Mouse (Mus musculus): Measurements from ENCODE around the gene Mlec. TPM values are rescaled to one million over a fixed set of nuclear protein-coding genes. Genes with fewer than 3 reads are reported as not detected.

Mlec gene
- polyA plus RNA-seq, 1 experiment from 2014 or later: 36.6 TPM

GRCm38 (mm10) chr5:115193226-115193625, 35.2 kb upstream of the Mlec start:
- peaks cover 41% of the 10 kb centered on the region for H3K27me3 ChIP-seq (ENCODE audit: control insufficient read depth, insufficient read depth, low read length)
- no peaks in the 10 kb centered on the region for H3K9me3 ChIP-seq (replicated peaks; ENCODE audit: control insufficient read depth, low read length)
- no peaks in the 10 kb centered on the region for H3K36me3 ChIP-seq (replicated peaks; ENCODE audit: control insufficient read depth, insufficient read depth, low read depth, low read length)
- WGBS: under 1% methylated on average over 24 of the region's 34 CpGs
- peak; percentile 54 for DNase-seq (ENCODE audit: low spot score)
- H3K4me1 ChIP-seq (ENCODE audit: control insufficient read depth, insufficient read depth, low read length): peaks cover 10% of the 10 kb centered on the region
- no peak overlapping the region for H3K27ac ChIP-seq (replicated peaks; ENCODE audit: low read depth, low read length)
- H3K4me3 ChIP-seq (ENCODE audit: low read depth, low read length): peak overlapping the region; percentile 55
- ATAC-seq (replicated peaks; ENCODE audit: insufficient number of reproducible peaks, low FRiP score, low TSS enrichment, low read depth): no peak
- H3K4me2 ChIP-seq (ENCODE audit: low read depth, low read length): peak overlapping the region; percentile 100
- H3K9ac ChIP-seq (replicated peaks; ENCODE audit: low read length): peak overlapping the region; percentile 47

DNA sequence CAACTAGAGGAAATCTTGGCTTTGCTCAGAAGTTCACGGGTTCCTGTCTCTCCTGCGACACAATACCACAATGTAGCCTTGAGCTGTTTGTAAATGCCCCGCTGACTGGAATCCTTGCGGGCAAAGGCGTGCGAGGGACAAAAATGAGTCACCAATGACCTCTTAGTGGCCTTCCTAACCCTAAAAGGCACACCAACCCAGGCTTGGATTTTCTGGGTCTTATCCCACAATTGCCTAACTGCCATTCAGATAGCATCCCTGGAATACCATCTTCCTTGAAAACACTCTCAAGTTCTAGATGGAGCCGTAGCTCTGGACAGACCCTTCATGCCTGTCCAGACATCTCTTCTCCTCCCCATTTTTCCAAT, 34.8 kb upstream of the Mlec start:
- H3K36me3 ChIP-seq (replicated peaks; ENCODE audit: control insufficient read depth, insufficient read depth, low read depth, low read length): no peaks in the 10 kb centered on the region
- DNase-seq (ENCODE audit: low spot score) (no peak), ATAC-seq (replicated peaks; ENCODE audit: insufficient number of reproducible peaks, low FRiP score, low TSS enrichment, low read depth) (no peak)
- H3K9ac ChIP-seq (replicated peaks; ENCODE audit: low read length): no peak overlapping the region
- 12% methylated on average over 7 of the region's 7 CpGs for WGBS
- peak overlapping the region; percentile 55 for H3K4me3 ChIP-seq (ENCODE audit: low read depth, low read length)
- no peaks in the 10 kb centered on the region for H3K9me3 ChIP-seq (replicated peaks; ENCODE audit: control insufficient read depth, low read length)
- H3K4me2 ChIP-seq (ENCODE audit: low read depth, low read length): peak overlapping the region; percentile 100
- peaks cover 41% of the 10 kb centered on the region for H3K27me3 ChIP-seq (ENCODE audit: control insufficient read depth, insufficient read depth, low read length)
- H3K4me1 ChIP-seq (ENCODE audit: control insufficient read depth, insufficient read depth, low read length): peaks cover 10% of the 10 kb centered on the region
- no peak overlapping the region for H3K27ac ChIP-seq (replicated peaks; ENCODE audit: low read depth, low read length)

DNA sequence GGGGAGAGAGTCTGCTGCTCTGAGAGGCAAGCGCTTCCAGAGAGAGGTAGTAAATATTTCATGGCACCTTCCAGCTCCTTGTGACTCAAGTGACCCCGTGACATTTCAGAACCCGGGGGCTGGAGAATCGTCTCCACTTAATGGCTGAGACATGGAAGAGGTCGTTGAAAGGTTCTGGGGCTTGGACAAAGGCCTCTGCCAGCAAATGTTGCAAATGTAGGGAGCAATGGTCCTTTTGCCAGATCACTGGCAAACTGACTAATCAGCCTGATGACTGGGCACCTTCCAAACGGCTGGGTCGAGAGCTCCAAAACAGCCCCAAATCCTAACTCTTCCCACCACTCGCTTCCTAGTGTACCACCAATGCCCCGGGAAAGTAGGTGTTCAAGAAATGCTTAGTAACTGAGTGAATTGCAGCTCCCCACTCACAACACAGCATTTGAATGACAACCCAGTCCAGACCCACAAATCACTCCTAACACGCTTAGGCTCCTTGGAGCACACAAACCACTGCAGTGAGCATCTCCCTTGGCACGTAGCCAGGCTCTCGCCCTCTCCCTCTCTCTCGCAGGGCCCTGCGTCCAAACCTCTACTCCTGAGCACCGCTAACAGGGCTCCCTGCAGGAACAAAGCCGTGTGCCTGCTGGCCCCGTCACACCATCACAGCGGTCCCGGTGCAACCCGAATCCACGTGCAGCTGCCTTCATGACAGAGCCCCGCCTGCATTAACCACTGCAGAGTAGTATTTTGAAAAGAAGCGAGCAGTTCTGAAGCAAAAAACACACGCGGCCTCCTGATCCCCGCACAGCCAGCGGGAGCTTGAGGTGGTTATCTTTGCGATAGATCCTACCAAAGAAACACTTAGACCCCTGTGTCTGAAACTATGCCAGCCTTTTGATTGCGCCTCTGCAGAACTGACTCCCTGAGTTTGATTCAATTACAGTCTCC, 34.2 kb upstream of the Mlec start:
- 9% methylated on average over 29 of the region's 29 CpGs for WGBS
- Histone ChIP-seq H3K9ac (replicated peaks; ENCODE audit: low read length) (peak overlapping the region; percentile 18), H3K4me1 (ENCODE audit: control insufficient read depth, insufficient read depth, low read length) (peaks cover 10% of the 10 kb centered on the region), H3K4me2 (ENCODE audit: low read depth, low read length) (peak overlapping the region; percentile 19), H3K9me3 (replicated peaks; ENCODE audit: control insufficient read depth, low read length) (no peaks in the 10 kb centered on the region), H3K36me3 (replicated peaks; ENCODE audit: control insufficient read depth, insufficient read depth, low read depth, low read length) (no peaks in the 10 kb centered on the region), H3K4me3 (ENCODE audit: low read depth, low read length) (no peak overlapping the region), H3K27ac (replicated peaks; ENCODE audit: low read depth, low read length) (no peak overlapping the region), H3K27me3 (ENCODE audit: control insufficient read depth, insufficient read depth, low read length) (peaks cover 41% of the 10 kb centered on the region)
- ATAC-seq (replicated peaks; ENCODE audit: insufficient number of reproducible peaks, low FRiP score, low TSS enrichment, low read depth) (no peak; the same call in 1 of the 2 replicates), DNase-seq (ENCODE audit: low spot score) (peak; percentile 38)

GRCm38 (mm10) chr5:115190081-115190480, 32.1 kb upstream of the Mlec start:
- peaks cover 10% of the 10 kb centered on the region for H3K4me1 ChIP-seq (ENCODE audit: control insufficient read depth, insufficient read depth, low read length)
- H3K27ac ChIP-seq (replicated peaks; ENCODE audit: low read depth, low read length): no peak overlapping the region
- no peaks in the 10 kb centered on the region for H3K9me3 ChIP-seq (replicated peaks; ENCODE audit: control insufficient read depth, low read length)
- no peak overlapping the region for H3K4me2 ChIP-seq (ENCODE audit: low read depth, low read length)
- no peaks in the 10 kb centered on the region for H3K36me3 ChIP-seq (replicated peaks; ENCODE audit: control insufficient read depth, insufficient read depth, low read depth, low read length)
- no peak overlapping the region for H3K9ac ChIP-seq (replicated peaks; ENCODE audit: low read length)
- WGBS: 65% methylated on average over 12 of the region's 12 CpGs
- peaks cover 41% of the 10 kb centered on the region for H3K27me3 ChIP-seq (ENCODE audit: control insufficient read depth, insufficient read depth, low read length)
- no peak overlapping the region for H3K4me3 ChIP-seq (ENCODE audit: low read depth, low read length)
- DNase-seq (ENCODE audit: low spot score) (no peak), ATAC-seq (replicated peaks; ENCODE audit: insufficient number of reproducible peaks, low FRiP score, low TSS enrichment, low read depth) (no peak)

DNA sequence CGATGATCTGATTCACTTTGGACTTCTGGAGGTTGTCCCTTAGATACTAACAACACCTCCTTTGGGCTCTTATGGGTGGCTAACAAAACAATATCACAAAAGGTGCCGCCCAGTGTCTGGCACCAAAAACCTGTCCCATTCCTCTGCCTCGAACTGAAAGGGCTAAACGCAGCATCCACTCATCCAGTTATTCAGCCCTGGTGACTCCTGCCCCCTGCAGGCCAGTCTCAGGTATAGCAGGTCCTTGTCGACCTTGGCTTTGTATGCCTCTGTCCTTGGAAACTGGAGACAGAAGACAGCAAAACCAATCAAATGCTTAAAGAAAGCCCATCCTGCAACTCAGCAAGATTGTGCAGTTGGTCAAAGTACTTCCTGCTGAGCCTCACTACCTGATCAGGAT, 30.8 kb upstream of the Mlec start:
- Histone ChIP-seq H3K27me3 (ENCODE audit: control insufficient read depth, insufficient read depth, low read length) (peaks cover 36% of the 10 kb centered on the region), H3K4me1 (ENCODE audit: control insufficient read depth, insufficient read depth, low read length) (peaks cover 10% of the 10 kb centered on the region), H3K36me3 (replicated peaks; ENCODE audit: control insufficient read depth, insufficient read depth, low read depth, low read length) (no peaks in the 10 kb centered on the region), H3K27ac (replicated peaks; ENCODE audit: low read depth, low read length) (no peak overlapping the region), H3K4me3 (ENCODE audit: low read depth, low read length) (no peak overlapping the region), H3K9ac (replicated peaks; ENCODE audit: low read length) (no peak overlapping the region), H3K4me2 (ENCODE audit: low read depth, low read length) (no peak overlapping the region), H3K9me3 (replicated peaks; ENCODE audit: control insufficient read depth, low read length) (no peaks in the 10 kb centered on the region)
- no peak for ATAC-seq (replicated peaks; ENCODE audit: insufficient number of reproducible peaks, low FRiP score, low TSS enrichment, low read depth)
- DNase-seq (ENCODE audit: low spot score): peak; percentile 56
- WGBS: 55% methylated on average over 5 of the region's 5 CpGs

DNA sequence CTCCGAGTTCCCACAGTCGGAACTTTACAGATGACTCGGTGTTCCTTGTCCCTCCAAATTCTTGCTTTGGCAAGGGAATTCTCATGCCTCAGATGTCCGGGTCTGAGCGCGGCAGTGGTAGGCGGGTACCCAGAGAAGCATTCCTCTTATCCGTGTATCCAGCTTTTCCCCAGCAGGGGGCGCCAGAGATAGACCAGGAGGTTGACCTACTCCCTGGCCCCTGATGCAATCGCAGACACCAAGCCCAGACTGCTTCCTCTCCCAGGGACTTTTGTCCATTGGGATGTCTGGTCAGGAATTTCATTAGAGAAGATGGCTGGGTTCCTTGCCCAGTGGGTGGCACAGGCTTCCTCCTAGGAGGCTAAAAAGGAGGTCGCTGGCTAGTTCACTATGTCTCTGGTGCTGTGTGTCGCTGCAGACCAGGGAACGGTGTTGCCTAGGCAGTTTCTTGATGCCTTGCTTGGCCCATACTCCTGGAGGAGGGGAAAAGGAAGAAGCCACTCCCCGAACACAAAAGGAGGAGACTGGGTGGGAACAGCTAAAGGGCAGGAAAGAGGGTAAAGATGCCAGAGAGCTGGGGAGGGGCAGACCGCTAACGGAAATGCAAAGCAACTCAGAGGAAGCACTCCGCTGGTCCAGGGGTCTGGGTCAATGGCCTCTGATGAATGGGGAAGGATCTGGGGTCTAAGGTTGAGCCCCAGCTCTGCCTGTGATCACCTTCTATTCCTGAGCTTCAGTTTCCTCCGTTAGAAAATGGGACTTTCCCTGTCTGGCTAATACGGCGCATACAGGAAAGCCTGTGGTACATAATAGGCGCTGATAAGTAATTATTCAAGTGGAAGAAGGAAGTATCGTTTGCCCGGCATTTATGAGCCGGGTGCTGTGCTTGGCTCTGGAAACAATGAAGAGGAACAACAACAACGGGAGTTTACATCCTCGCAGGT, 29.5 kb upstream of the Mlec start:
- no peaks in the 10 kb centered on the region for H3K36me3 ChIP-seq (replicated peaks; ENCODE audit: control insufficient read depth, insufficient read depth, low read depth, low read length)
- no peak overlapping the region for H3K4me3 ChIP-seq (ENCODE audit: low read depth, low read length)
- H3K4me2 ChIP-seq (ENCODE audit: low read depth, low read length): no peak overlapping the region; the same call in 1 of the 2 replicates
- DNase-seq (ENCODE audit: low spot score) (peak; percentile 95), ATAC-seq (replicated peaks; ENCODE audit: insufficient number of reproducible peaks, low FRiP score, low TSS enrichment, low read depth) (peak; percentile 77)
- no peaks in the 10 kb centered on the region for H3K9me3 ChIP-seq (replicated peaks; ENCODE audit: control insufficient read depth, low read length)
- H3K27me3 ChIP-seq (ENCODE audit: control insufficient read depth, insufficient read depth, low read length): peaks cover 23% of the 10 kb centered on the region
- no peak overlapping the region for H3K9ac ChIP-seq (replicated peaks; ENCODE audit: low read length)
- H3K27ac ChIP-seq (replicated peaks; ENCODE audit: low read depth, low read length): no peak overlapping the region
- H3K4me1 ChIP-seq (ENCODE audit: control insufficient read depth, insufficient read depth, low read length): peaks cover 3% of the 10 kb centered on the region
- 14% methylated on average over 26 of the region's 26 CpGs for WGBS

- Histone ChIP-seq H3K9me3 (replicated peaks; ENCODE audit: control insufficient read depth, low read length) (no peaks in the 10 kb centered on the region), H3K27me3 (ENCODE audit: control insufficient read depth, insufficient read depth, low read length) (peaks cover 14% of the 10 kb centered on the region), H3K4me2 (ENCODE audit: low read depth, low read length) (peak overlapping the region; percentile 3; the same call in 1 of the 2 replicates), H3K4me1 (ENCODE audit: control insufficient read depth, insufficient read depth, low read length) (no peaks in the 10 kb centered on the region), H3K4me3 (ENCODE audit: low read depth, low read length) (no peak overlapping the region), H3K36me3 (replicated peaks; ENCODE audit: control insufficient read depth, insufficient read depth, low read depth, low read length) (no peaks in the 10 kb centered on the region), H3K27ac (replicated peaks; ENCODE audit: low read depth, low read length) (no peak overlapping the region), H3K9ac (replicated peaks; ENCODE audit: low read length) (no peak overlapping the region; the same call in 1 of the 2 replicates)
- 43% methylated on average over 17 of the region's 17 CpGs for whole genome bisulfite sequencing
- DNase-seq (ENCODE audit: low spot score) (no peak), ATAC-seq (replicated peaks; ENCODE audit: insufficient number of reproducible peaks, low FRiP score, low TSS enrichment, low read depth) (no peak)
These were observed 28.5 kb upstream of the Mlec start for GRCm38 (mm10) chr5:115186371-115187073.
